Mouse (Mus musculus) layer of hippocampus, adult 9-11 months (tissue): ENCODE measurements at regions not wholly inside any gene's neighbourhood (a gene's known extent, or its start where the extent isn't known, plus 50 kb on each side); places are given as distances from the start of the nearest gene placed in this dataset.

ENCODE experiments used
- DNase-seq: peaks from one replicate; pipeline ENCODE4 v3.0.0; 2022

DNA sequence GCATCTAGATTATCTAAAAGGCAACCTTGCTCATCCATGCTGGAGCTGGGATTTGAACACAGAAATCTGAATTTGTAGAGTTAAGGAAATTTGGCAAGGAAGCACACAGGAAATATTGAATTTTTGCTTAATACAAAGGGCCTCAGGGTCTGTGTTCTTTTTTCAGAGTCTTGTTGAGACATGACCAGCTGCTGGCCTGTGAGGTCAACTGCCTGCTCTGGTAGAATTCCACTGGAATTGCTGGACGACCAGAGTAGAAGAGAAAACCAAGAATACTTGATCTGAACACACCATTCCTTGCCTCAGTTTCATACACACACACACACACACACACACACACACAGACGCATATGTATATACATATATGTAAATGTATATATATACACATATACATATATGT lies 84.1 kb upstream of the Lifr start:
- DNase-seq, result no peak

DNA sequence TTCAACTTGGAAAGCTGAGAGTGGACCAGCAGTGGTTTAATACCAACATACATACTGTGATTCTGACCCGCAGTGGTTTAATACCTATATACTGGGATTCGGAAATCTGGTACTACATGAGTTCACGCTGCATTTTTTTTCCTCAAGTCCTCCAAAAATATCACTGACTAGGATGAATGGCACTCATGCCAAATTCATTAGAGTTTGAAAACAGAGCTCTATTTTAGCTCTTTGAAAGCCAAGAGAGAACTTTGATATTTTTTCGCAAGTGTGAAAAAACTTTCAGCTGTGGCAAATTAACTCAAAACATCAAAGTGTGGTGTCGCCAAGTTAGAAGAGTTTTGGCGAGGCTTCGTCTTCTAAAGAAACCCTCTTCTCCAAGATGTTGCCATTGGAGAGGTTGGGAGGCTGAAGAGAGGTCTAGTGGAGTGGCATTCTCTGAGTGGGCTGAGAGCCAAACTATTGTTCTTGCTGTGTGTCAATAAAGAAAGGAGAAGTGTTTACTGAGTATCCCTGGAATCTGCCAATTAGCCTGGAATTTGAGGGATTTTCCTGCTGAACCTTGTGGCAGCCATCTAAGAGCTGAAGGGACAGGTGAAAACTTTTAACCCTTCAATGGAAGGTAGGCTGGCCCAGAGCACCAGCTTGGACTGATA lies 81.6 kb upstream of the Lifr start:
- no peak for DNase-seq

DNA sequence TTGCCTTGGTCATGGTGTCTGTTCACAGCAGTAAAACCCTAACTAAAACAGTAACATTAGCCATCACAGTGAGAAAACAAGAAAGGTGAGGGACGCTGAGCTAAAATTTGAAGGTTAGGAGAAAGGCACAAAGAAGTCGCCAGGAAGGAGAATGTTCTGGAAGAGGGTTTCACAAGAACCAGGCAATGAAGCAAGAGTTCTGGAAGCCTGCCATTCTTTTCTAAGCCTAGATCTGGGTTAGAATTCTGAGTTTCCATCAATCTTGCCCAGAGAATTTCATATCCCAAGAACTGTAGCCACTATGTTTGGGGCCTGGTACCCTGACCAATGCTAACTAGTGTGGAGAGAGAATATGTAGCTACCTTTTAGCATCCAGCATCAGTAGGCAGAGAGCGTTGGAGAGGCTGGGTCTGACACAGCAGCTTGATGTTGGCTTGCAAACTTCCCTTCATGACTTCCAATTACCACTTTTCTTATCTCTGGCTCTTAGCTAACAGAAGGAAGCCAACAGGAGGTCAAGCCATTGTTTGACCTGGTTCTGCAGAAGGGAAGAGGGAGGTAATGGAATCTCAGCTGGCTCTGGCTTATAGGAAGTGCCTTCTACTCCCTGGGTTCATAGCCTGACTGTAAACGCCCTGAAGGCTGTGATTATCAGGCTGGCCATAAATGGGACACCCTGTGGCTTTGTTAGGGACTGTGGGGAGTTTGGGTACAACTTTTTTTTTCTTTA lies 79.3 kb upstream of the Lifr start:
- DNase-seq, result no peak

DNA sequence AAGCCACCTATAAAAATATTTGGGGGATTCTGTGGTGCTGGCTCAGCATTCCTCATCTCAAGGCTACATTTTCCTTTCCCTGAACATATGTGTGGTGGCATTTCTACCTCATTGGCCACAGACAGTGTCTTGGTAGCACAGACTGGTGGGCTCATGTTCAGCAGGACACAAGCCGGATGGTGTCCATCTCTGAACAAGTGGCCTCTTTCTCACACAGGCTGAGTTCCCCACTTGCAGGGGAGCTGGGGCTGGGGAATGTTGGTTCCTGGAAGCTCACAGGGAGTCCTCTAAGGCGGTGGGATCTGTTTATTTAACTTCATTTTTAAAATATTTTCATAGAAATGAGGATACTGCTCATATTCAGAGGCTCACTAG lies 78.7 kb upstream of the Lifr start:
- DNase-seq, result no peak

DNA sequence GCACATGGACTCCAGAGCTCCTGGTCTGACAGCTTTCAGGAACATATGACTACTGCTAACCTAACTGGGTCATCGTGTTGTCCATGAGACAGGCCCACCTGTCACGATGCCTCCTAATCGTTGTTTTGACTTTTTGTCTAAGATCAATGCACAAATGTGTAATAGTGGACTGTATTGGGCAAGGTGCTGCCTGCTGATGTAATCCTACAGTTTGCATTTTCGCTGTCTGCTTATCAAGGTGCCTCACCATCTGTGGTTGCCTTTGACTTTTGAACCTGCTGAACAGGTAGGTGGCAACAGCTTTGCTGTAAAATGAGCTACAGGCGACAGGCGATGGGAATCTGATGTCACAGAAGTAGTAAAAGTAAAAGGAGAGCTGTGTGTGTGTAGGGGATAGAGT lies 78.0 kb upstream of the Lifr start:
- DNase-seq, result no peak

DNA sequence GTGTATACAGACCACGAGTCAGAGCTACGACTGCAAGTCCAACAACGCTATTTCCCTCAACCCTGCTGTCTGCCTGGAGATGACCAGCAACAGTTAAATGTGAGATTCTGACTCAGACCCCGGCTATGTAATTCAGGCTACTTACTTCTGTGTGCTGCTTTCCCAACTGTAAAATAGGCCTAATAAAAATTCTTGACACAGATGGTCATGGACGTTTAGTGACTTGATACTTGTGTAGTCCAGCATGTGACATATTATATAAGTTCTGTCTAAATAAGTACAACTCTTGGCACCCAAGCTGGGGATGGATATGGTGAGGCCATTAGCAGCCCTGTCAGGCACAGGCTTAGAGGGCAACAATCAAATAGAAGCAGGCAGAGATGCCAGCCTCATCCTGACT lies 77.4 kb upstream of the Lifr start:
- no peak for DNase-seq

DNA sequence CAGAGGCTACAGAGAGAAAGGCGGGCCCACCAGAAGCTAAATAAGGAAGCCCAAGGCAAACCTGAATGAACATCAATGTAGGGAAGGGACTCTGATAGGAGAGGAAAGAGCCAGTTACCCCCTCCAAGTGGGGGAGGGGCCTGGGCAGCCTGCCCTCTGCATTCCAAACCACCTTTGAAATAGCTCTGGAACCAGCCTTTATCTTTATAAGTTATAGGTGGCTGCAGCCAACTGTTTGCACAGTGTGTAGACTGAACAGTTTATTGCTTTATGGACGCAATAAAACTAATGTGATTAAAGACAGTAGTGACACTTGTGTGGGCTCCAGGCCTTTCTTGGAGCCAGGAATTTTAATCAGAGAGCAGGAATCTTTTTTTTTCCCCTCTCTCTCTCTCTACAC lies 75.4 kb upstream of the Lifr start:
- DNase-seq, result no peak

DNA sequence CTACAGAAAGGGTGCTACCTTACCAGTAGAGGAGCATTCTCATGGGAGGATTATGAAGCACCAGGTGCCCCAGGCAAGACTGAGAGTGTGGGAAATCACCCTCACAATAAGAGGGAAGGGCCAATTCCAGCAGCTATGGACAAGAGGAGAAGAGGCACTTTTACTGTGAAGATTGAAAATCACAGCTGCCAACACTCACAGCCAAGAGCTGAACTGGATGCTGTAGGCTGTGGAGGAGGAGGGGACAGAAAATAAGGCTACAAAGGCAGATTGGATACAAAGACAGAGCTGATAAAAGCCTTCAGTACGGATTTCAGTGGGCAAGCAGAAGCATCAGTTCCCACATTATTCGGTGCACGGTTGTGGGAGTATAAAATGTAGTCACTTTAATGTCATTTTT lies 74.4 kb upstream of the Lifr start:
- DNase-seq, result no peak

DNA sequence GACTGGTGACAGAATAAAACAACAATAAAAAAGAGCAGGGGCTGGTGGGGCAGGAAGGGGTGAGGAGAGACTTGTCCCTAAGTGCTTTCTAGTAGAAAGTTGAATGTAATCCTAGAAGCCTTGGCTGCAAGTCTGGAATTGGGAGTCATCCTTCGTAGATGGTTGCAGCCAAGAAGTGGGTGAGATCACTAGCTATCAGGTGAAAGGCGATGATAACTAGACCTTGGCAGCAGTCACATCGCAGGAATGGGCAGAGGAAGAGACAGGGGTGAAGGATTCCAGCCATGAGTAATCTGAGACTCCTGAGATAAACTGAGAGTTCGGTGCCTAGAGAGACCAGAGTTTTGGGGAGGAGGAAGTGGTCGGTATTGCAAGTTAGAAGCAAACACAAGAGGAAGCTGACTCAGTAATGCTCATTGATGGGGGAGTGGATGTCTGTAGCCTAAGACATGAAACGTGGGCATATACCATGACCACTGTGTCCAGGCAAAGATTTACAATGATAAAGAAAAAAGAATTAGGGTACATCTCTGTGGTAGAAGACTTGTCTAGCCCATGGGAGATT lies 73.1 kb upstream of the Lifr start:
- DNase-seq, result no peak

DNA sequence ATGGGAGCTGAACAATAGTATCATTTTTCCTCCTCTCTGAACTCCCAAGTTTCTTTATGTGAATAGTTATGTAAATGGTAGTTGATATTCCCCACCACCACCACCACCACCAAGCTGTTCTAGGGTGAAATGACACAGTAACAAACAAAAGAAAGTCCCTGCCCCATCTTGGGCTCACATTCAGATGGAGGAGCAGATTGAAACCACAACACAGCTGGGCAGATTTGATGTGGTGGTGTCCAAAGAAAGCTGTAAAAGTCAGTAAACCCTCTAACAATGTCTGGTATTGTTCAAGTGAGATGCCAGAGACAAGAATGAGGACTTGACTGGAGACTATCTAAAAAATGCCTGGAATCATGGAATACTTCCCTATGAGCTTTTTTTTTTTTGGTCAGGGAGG lies 67.8 kb upstream of the Lifr start:
- no peak for DNase-seq

DNA sequence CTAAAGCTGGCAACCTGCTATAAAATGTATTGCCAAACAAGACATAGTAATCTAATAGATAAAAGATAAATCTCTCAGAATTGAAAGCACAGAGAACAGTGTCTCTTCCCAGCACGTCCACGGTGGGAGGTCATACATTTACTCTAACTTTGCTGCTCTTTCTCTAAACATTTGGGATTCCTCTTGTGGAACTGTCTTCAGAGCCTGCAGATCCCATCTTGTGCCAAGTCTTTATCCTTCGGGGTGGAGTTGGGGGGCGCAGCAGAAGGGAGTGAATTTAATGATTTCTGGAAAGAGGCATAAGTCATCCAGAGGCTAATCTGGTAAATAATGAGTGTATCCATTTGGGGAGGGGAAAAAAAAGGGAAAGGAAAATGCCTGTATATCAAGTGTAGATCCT lies 65.2 kb upstream of the Lifr start:
- DNase-seq, result no peak

DNA sequence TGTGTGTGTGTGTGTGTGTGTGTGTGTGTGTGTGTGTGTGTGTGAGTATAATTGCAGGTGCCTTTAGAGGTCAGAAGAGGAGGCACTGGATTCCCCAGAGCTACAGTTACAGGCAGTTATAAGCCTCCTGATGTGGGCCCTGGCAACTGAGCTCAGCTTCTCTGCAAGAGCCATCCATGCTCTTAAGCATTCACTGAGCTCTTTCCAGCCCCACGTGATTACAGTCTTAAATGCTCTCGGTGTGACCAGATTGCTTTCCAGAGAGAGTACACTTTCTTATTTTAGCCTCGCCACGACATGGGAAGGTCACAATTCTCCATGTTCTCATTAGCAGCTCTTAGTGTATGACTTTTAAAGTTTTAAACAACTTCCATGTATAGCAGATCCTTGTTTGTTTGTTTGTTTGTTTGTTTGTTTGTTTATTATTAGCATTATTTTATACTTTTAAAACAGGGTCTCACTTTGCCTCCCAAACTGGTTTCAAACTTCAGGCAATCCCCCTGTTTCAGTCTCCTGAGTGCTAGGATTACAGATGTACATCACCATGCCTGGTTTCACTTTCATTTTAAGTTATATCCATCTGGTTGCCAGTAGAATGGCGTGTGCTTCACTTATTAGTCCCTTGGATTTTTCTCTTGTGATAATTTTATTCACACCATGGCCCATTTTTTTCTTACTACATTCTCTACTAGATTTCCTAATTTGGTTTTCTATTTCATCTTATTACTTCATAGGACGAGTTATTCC lies 58.9 kb upstream of the Lifr start:
- DNase-seq, result no peak

DNA sequence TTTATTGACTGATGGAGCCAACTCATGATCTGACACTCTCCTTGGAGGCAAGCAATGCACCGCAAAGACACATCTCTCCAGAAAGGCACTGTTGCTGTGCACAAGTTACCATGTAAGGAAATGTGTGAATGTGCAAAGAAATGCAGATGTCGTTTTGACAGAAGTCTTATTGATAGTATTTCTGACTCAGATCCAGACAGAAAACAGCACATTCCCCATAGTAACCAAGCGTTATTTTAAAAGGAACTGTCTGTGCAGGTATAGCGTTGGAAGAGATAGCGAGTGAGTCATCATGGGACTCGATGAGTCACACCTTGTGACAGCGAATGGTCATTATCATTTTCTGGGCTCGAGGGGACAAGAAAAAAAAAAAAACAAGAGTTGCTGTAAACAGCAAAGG lies 52.9 kb upstream of the Lifr start:
- peak; percentile 22 for DNase-seq

DNA sequence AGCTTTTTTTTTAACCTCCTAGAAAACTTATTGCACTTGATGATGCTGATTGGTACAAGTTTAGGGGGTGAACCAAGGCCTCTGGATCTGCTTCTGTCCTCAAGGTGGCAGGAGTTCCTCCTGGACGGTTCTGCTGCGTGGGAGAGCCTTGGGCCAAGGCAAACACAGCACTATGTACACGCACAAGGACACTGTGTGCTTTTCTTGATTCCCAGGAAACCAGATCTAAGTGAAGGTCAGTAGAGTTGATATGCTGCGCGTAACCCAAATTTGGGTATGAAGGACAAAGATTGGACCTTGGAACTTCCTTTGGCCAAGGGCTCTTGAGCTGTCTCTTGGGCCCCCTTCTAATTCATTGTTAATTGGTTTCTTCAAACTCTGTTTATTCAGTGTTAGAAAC lies 51.3 kb upstream of the Lifr start:
- DNase-seq, result no peak

DNA sequence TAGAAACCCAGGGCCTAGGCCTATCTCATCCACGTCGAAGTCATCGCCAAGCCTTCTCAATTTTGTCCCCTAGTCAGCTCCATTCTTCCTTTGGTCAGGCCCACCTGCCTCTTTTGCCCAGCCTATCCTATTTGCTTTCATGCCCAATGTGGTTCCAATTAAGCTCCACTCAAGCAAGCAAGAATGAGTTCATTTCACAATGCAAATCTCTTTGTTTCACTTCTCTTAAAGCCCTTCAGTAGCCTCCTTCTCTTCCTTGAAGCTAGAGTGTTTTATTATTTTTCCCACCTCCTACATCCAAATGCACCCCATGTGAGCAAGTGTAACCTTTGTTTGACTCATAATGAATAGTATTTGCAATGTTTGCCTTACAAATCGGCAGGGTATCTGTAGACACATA lies 50.6 kb upstream of the Lifr start:
- no peak for DNase-seq
